ENCODE assay signal across 13 mouse cellular contexts in genomic region chr2:22807312-22807711, GRCm38 (mm10). TPM values are rescaled to one million over a fixed set of nuclear protein-coding genes. Genes with fewer than 3 reads are reported as not detected.
A peak's percentile ranks its signal among the peaks of the same experiment; 100 is the strongest.
DNase-seq lines count a peak whose midpoint lies in the region; ATAC-seq and TF ChIP-seq lines count a peak whose summit lies in the region.
"Had no signal": no experiment of that assay in that cellular context is flagged by ENCODE, and none has a peak within 500 bp of the region (broad histone marks: within the 10 kb centered on the region; RNA-seq: fewer than 3 reads in every experiment).

No protein-coding gene starts in this region.

- 0% methylated on average over 1 of the region's 1 CpGs for WGBS in macrophage (ENCODE audit: missing documents)
- 56% methylated on average over 1 of the region's 1 CpGs for WGBS in hindbrain, embryonic 12.5 days

- H3K4me2 ChIP-seq in hindbrain, embryonic 12.5 days (replicated peaks): no peak overlapping the region
- H3K4me2 ChIP-seq: forebrain, embryonic 12.5 days; midbrain, embryonic 13.5 days had no signal

- no peak for TF ChIP-seq CTCF in gastrocnemius, adult 2 months (IDR thresholded peaks at IDR 0.05)

- intact Hi-C loops in gastrocnemius, adult 2 months (cut with DNase I): no loop called here
- intact Hi-C loops in left cerebral cortex, postnatal 4 days (cut with DNase I): no loop called here

- H3K9ac ChIP-seq in hindbrain, embryonic 12.5 days: no peak overlapping the region
- H3K9ac ChIP-seq: forebrain, embryonic 12.5 days; midbrain, embryonic 13.5 days had no signal

- no peaks in the 10 kb centered on the region for H3K9me3 ChIP-seq in hindbrain, embryonic 12.5 days (replicated peaks)
- H3K9me3 ChIP-seq: forebrain, embryonic 12.5 days; limb, embryonic 10.5 days; midbrain, embryonic 13.5 days had no signal

- H3K27me3 ChIP-seq in hindbrain, embryonic 12.5 days: no peaks in the 10 kb centered on the region
- H3K27me3 ChIP-seq: forebrain, embryonic 12.5 days; midbrain, embryonic 13.5 days had no signal

- ATAC-seq in activated CD4-positive, CD25-positive, alpha-beta regulatory T cell, adult 4 months: peak; percentile 70
- ATAC-seq in hindbrain, embryonic 12.5 days (ENCODE audit: low FRiP score): no peak
- ATAC-seq: hindbrain, postnatal 0 days; midbrain, embryonic 13.5 days had no signal

- no peaks in the 10 kb centered on the region for H3K36me3 ChIP-seq in macrophage (ENCODE audit: inconsistent target)
- H3K36me3 ChIP-seq in hindbrain, embryonic 12.5 days: no peaks in the 10 kb centered on the region
- H3K36me3 ChIP-seq: forebrain, embryonic 12.5 days; limb, embryonic 10.5 days; midbrain, embryonic 13.5 days had no signal

- no peak for DNase-seq in gastrocnemius, adult 2 months
- DNase-seq in gastrocnemius, postnatal 25 days: no peak
- peak; percentile 83 for DNase-seq in thymus, postnatal 0 days (ENCODE audit: low spot score)
- no peak for DNase-seq in left cerebral cortex, postnatal 4 days
- no peak for DNase-seq in right cerebral cortex, postnatal 4 days
- DNase-seq: embryo, embryonic 11 days had no signal

- H3K4me3 ChIP-seq in gastrocnemius, adult 2 months: no peak overlapping the region
- no peak overlapping the region for H3K4me3 ChIP-seq in macrophage (ENCODE audit: inconsistent target)
- H3K4me3 ChIP-seq in hindbrain, embryonic 12.5 days: no peak overlapping the region
- H3K4me3 ChIP-seq: forebrain, embryonic 12.5 days; limb, embryonic 10.5 days; midbrain, embryonic 13.5 days had no signal

- peaks cover 98% of the 10 kb centered on the region for H3K79me2 ChIP-seq in macrophage (ENCODE audit: inconsistent target)

- no peaks in the 10 kb centered on the region for H3K4me1 ChIP-seq in hindbrain, embryonic 12.5 days
- H3K4me1 ChIP-seq: forebrain, embryonic 12.5 days; limb, embryonic 10.5 days; midbrain, embryonic 13.5 days had no signal

- H3K27ac ChIP-seq in gastrocnemius, adult 2 months: peak overlapping the region; percentile 20; the same call in 1 of the 2 replicates
- H3K27ac ChIP-seq in macrophage: peak overlapping the region; percentile 82
- no peak overlapping the region for H3K27ac ChIP-seq in hindbrain, embryonic 12.5 days
- H3K27ac ChIP-seq: forebrain, embryonic 12.5 days; hindbrain, postnatal 0 days; limb, embryonic 10.5 days; midbrain, embryonic 13.5 days had no signal

RNA-seq across cellular contexts. Expression of gene Apbb1ip, which starts 33.4 kb away (rescaled TPM):
- total RNA-seq in gastrocnemius, adult 2 months (2021): 1 to 10 TPM; 2.3 to 2.4 TPM
- total RNA-seq in gastrocnemius, postnatal 25 days (2021): 1 to 10 TPM; 2.3 to 2.5 TPM
- polyA plus RNA-seq in activated CD4-positive, CD25-positive, alpha-beta regulatory T cell, adult 4 months (2017; shearing (Covaris generic)): 10 to 100 TPM; 77.8 to 94.9 TPM
- 100 to 1,000 TPM; 222 to 530 (median 259) TPM for total RNA-seq in macrophage (2018; cell fraction: chromatin; rRNA removed)
- total RNA-seq in macrophage (2018; cell fraction: cytosol; rRNA removed): 100 to 1,000 TPM; 125 to 227 (median 154) TPM
- total RNA-seq in macrophage (2018; cell fraction: nucleus; rRNA removed): 100 to 1,000 TPM; 128 to 303 (median 191) TPM
- polyA plus RNA-seq in macrophage (2018): 99.7 to 351 TPM (median 202 TPM) in 3 replicates
- polyA plus RNA-seq in thymus, postnatal 0 days (2015; fragmentation: Nextera tagmentation; extraction: Ambion mirVana): 51.9 and 63.0 TPM in 2 replicates
- 0.65 and 1.7 TPM in 2 replicates for polyA plus RNA-seq in hindbrain, embryonic 12.5 days (2016; fragmentation: Nextera tagmentation; extraction: Ambion mirVana)
- total RNA-seq in left cerebral cortex, postnatal 4 days (2021): 1 to 10 TPM; 3.2 TPM

Comparison
In these comparisons a context has a peak if more than half of its experiments do, and no peak if none do; other contexts are left out.
1. RNA of gene Apbb1ip, which starts 33.4 kb away (polyA plus RNA-seq): 99.7 to 351 TPM in macrophage, 77.8 to 94.9 TPM in activated CD4-positive, CD25-positive, alpha-beta regulatory T cell, adult 4 months and 51.9 to 63.0 TPM in thymus, postnatal 0 days; 0.65 to 1.7 TPM in hindbrain, embryonic 12.5 days; every median in the first group is over 10 times any median in the second.